Mouse (Mus musculus): ENCODE measurements around the gene Itgav. TPM values are rescaled to one million over a fixed set of nuclear protein-coding genes. Genes with fewer than 3 reads are reported as not detected.

Gene Itgav
- polyA plus RNA-seq, 1 experiment from 2014 or later: 75.3 TPM

DNA sequence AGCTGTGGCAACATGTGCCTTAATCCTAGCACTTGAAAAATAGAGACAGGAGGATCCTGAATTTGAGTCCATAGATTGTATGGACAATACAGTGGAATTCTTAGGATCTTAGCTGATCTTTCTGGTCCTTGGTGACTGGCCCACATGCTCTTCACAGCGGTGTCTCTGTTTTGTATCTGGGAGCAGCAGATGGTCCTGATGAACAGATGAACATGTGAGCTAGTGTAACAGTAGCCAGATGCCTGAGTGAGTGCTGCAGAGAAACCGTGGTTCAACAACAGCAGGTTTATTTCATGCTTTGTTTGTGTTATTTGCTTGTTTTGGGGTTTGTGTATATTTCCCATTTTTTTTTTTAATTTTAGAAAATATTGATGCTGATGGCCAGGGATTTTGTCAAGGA lies 37.3 kb downstream of the Itgav start:
- no peak overlapping the region for H3K4me3 ChIP-seq (ENCODE audit: control insufficient read depth in 1 of 2, insufficient read depth in 1 of 2, low read depth in 1 of 2, low read length in 2 of 2)
- peaks cover 22% of the 10 kb centered on the region for H3K36me3 ChIP-seq (ENCODE audit: control insufficient read depth, insufficient read depth, low read length)
- 62% methylated on average over 2 of the region's 2 CpGs for WGBS
- ATAC-seq (ENCODE audit: insufficient number of reproducible peaks, insufficient read depth, low FRiP score, low read depth): no peak
- H3K4me1 ChIP-seq (ENCODE audit: control insufficient read depth in 2 of 2, insufficient read depth in 2 of 2, low read length in 2 of 2): peaks cover 6 to 18% of the 10 kb centered on the region in 2 experiments
- H3K9ac ChIP-seq (ENCODE audit: low read length): no peak overlapping the region
- H3K27me3 ChIP-seq (ENCODE audit: control insufficient read depth, insufficient read depth, low read length): peaks cover 34% of the 10 kb centered on the region
- no peaks in the 10 kb centered on the region for H3K9me3 ChIP-seq (ENCODE audit: control insufficient read depth, low read length)
- H3K4me2 ChIP-seq (ENCODE audit: low read length): no peak overlapping the region
- no peak overlapping the region for H3K27ac ChIP-seq (replicated peaks in 1 of 2; ENCODE audit: control insufficient read depth in 1 of 2, insufficient read depth in 1 of 2, low read depth in 2 of 2, low read length in 2 of 2)

DNA sequence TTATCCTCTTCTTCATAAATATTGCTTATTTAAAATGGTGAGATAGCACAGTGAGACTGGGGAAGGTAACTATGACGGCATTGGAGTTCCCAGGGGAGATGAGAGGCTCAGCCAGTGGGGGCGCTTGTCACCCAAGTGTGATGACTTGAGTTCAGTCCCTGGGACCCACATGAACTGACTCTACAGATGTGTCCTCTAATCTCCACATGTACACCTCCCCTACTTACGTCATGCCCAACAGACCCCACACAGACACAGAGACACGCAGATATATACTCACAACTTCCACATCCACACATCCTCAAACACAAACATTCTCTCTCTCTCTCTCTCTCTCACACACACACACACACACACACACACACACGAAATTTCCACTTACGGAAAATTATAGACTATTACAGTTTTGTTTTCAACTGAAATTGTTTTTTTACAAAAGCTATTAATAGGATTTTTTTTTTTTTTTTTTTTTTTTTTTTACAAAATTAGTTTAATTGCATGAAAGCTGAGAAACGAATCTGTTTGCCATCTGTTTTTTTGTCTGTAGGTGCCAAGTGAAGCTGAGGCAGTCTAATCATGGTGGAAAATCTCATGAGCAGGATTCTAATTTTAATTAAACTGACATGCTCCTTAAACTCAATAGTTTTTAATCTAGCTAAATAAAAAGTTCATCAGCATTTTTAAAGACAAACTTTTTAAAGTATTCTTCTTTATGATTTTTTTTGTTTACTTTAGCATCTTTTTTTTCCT lies 38.1 kb downstream of the Itgav start:
- 82% methylated on average over 7 of the region's 7 CpGs for WGBS
- no peaks in the 10 kb centered on the region for H3K9me3 ChIP-seq (ENCODE audit: control insufficient read depth, low read length)

GRCm38 (mm10) chr2:83766058-83766457 lies 41.9 kb downstream of the Itgav start:
- WGBS: 77% methylated on average over 6 of the region's 6 CpGs
- Histone ChIP-seq H3K4me2 (ENCODE audit: low read length) (no peak overlapping the region), H3K4me1 (ENCODE audit: control insufficient read depth in 2 of 2, insufficient read depth in 2 of 2, low read length in 2 of 2) (0 out of 4 replicates have a peak, but pooled peaks cover 0 to 5% of the 10 kb centered on the region in 2 experiments), H3K9me3 (ENCODE audit: control insufficient read depth, low read length) (no peaks in the 10 kb centered on the region), H3K27me3 (ENCODE audit: control insufficient read depth, insufficient read depth, low read length) (peaks cover 18% of the 10 kb centered on the region), H3K9ac (ENCODE audit: low read length) (no peak overlapping the region), H3K27ac (replicated peaks in 1 of 2; ENCODE audit: control insufficient read depth in 1 of 2, insufficient read depth in 1 of 2, low read depth in 2 of 2, low read length in 2 of 2) (no peak overlapping the region), H3K4me3 (ENCODE audit: control insufficient read depth in 1 of 2, insufficient read depth in 1 of 2, low read depth in 1 of 2, low read length in 2 of 2) (no peak overlapping the region), H3K36me3 (ENCODE audit: control insufficient read depth, insufficient read depth, low read length) (peaks cover 35% of the 10 kb centered on the region)
- no peak for ATAC-seq (ENCODE audit: insufficient number of reproducible peaks, insufficient read depth, low FRiP score, low read depth)

More for the DNA sequence above, 38.1 kb downstream of the Itgav start:
- Histone ChIP-seq H3K27me3 (ENCODE audit: control insufficient read depth, insufficient read depth, low read length) (peaks cover 27% of the 10 kb centered on the region), H3K9ac (ENCODE audit: low read length) (no peak overlapping the region), H3K4me2 (ENCODE audit: low read length) (no peak overlapping the region), H3K36me3 (ENCODE audit: control insufficient read depth, insufficient read depth, low read length) (peaks cover 16% of the 10 kb centered on the region), H3K4me3 (ENCODE audit: control insufficient read depth in 1 of 2, insufficient read depth in 1 of 2, low read depth in 1 of 2, low read length in 2 of 2) (no peak overlapping the region), H3K27ac (replicated peaks in 1 of 2; ENCODE audit: control insufficient read depth in 1 of 2, insufficient read depth in 1 of 2, low read depth in 2 of 2, low read length in 2 of 2) (no peak overlapping the region), H3K4me1 (ENCODE audit: control insufficient read depth in 2 of 2, insufficient read depth in 2 of 2, low read length in 2 of 2) (peaks cover 6 to 18% of the 10 kb centered on the region in 2 experiments)
- no peak for ATAC-seq (ENCODE audit: insufficient number of reproducible peaks, insufficient read depth, low FRiP score, low read depth)

GRCm38 (mm10) chr2:83766878-83767277 lies 42.7 kb downstream of the Itgav start:
- no peak overlapping the region for H3K4me3 ChIP-seq (ENCODE audit: control insufficient read depth in 1 of 2, insufficient read depth in 1 of 2, low read depth in 1 of 2, low read length in 2 of 2)
- H3K27ac ChIP-seq (replicated peaks in 1 of 2; ENCODE audit: control insufficient read depth in 1 of 2, insufficient read depth in 1 of 2, low read depth in 2 of 2, low read length in 2 of 2): no peak overlapping the region
- H3K4me2 ChIP-seq (ENCODE audit: low read length): no peak overlapping the region
- no peak overlapping the region for H3K9ac ChIP-seq (ENCODE audit: low read length)
- WGBS: 73% methylated on average over 1 of the region's 1 CpGs
- H3K36me3 ChIP-seq (ENCODE audit: control insufficient read depth, insufficient read depth, low read length): peaks cover 37% of the 10 kb centered on the region
- 0 out of 4 replicates have a peak, but pooled peaks cover 0 to 5% of the 10 kb centered on the region in 2 experiments for H3K4me1 ChIP-seq (ENCODE audit: control insufficient read depth in 2 of 2, insufficient read depth in 2 of 2, low read length in 2 of 2)
- peaks cover 13% of the 10 kb centered on the region for H3K27me3 ChIP-seq (ENCODE audit: control insufficient read depth, insufficient read depth, low read length)
- no peak for ATAC-seq (ENCODE audit: insufficient number of reproducible peaks, insufficient read depth, low FRiP score, low read depth)
- H3K9me3 ChIP-seq (ENCODE audit: control insufficient read depth, low read length): no peaks in the 10 kb centered on the region

- Histone ChIP-seq H3K27me3 (ENCODE audit: control insufficient read depth, insufficient read depth, low read length) (peaks cover 10% of the 10 kb centered on the region), H3K4me2 (ENCODE audit: low read length) (no peak overlapping the region), H3K9ac (ENCODE audit: low read length) (no peak overlapping the region), H3K4me1 (ENCODE audit: control insufficient read depth in 2 of 2, insufficient read depth in 2 of 2, low read length in 2 of 2) (0 out of 4 replicates have a peak, but pooled peaks cover 0 to 5% of the 10 kb centered on the region in 2 experiments), H3K4me3 (ENCODE audit: control insufficient read depth in 1 of 2, insufficient read depth in 1 of 2, low read depth in 1 of 2, low read length in 2 of 2) (no peak overlapping the region), H3K36me3 (ENCODE audit: control insufficient read depth, insufficient read depth, low read length) (peaks cover 53% of the 10 kb centered on the region), H3K9me3 (ENCODE audit: control insufficient read depth, low read length) (no peaks in the 10 kb centered on the region), H3K27ac (replicated peaks in 1 of 2; ENCODE audit: control insufficient read depth in 1 of 2, insufficient read depth in 1 of 2, low read depth in 2 of 2, low read length in 2 of 2) (no peak overlapping the region)
- no peak for ATAC-seq (ENCODE audit: insufficient number of reproducible peaks, insufficient read depth, low FRiP score, low read depth)
- WGBS: 84% methylated on average over 4 of the region's 4 CpGs
Measured at GRCm38 (mm10) chr2:83768311-83769047, 44.3 kb downstream of the Itgav start.

DNA sequence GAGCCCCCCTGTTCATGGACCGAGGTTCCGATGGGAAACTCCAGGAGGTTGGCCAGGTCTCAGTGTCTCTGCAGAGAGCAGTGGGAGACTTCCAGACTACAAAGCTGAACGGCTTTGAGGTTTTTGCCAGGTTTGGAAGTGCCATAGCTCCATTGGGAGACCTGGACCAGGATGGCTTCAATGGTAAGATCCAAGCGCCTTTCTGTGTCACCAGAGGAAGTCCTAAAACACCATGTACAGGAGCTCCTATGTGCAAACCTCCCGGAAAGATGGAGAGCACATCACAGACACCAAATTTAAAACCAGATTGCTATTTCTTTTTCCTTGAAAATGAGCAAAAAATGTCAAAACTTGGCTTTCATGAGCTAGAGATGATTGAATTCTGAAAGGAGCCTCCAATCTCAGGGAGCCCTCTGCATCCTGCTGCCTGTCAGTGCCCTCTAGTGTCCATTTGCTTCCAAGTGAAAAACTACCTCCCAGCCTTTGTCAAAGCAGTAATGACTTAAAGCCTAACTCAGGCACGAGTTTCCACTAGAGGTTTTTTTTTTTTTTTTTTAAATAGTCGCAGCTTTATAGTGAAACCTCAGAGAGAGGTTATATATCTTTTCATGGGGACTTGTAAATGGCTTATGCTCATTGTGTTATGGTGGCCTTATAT lies 47.1 kb downstream of the Itgav start:
- 55% methylated on average over 7 of the region's 7 CpGs for WGBS

GRCm38 (mm10) chr2:83791330-83792073 lies 67.3 kb downstream of the Itgav start:
- H3K27me3 ChIP-seq (ENCODE audit: control insufficient read depth, insufficient read depth, low read length): no peaks in the 10 kb centered on the region
- ATAC-seq (ENCODE audit: insufficient number of reproducible peaks, insufficient read depth, low FRiP score, low read depth): no peak
- no peak overlapping the region for H3K9ac ChIP-seq (ENCODE audit: low read length)
- no peak overlapping the region for H3K4me2 ChIP-seq (ENCODE audit: low read length)
- H3K36me3 ChIP-seq (ENCODE audit: control insufficient read depth, insufficient read depth, low read length): peaks cover 78% of the 10 kb centered on the region
- H3K27ac ChIP-seq (replicated peaks in 1 of 2; ENCODE audit: control insufficient read depth in 1 of 2, insufficient read depth in 1 of 2, low read depth in 2 of 2, low read length in 2 of 2): no peak overlapping the region
- H3K9me3 ChIP-seq (ENCODE audit: control insufficient read depth, low read length): no peaks in the 10 kb centered on the region
- H3K4me3 ChIP-seq (ENCODE audit: control insufficient read depth in 1 of 2, insufficient read depth in 1 of 2, low read depth in 1 of 2, low read length in 2 of 2): no peak overlapping the region
- 89% methylated on average over 20 of the region's 20 CpGs for WGBS
- H3K4me1 ChIP-seq (ENCODE audit: control insufficient read depth in 2 of 2, insufficient read depth in 2 of 2, low read length in 2 of 2): no peaks in the 10 kb centered on the region

More for the DNA sequence above, 47.1 kb downstream of the Itgav start:
- ATAC-seq (ENCODE audit: insufficient number of reproducible peaks, insufficient read depth, low FRiP score, low read depth): no peak
- Histone ChIP-seq H3K4me1 (ENCODE audit: control insufficient read depth in 2 of 2, insufficient read depth in 2 of 2, low read length in 2 of 2) (0 out of 4 replicates have a peak, but pooled peaks cover 0 to 5% of the 10 kb centered on the region in 2 experiments), H3K27ac (replicated peaks in 1 of 2; ENCODE audit: control insufficient read depth in 1 of 2, insufficient read depth in 1 of 2, low read depth in 2 of 2, low read length in 2 of 2) (no peak overlapping the region), H3K9me3 (ENCODE audit: control insufficient read depth, low read length) (no peaks in the 10 kb centered on the region), H3K27me3 (ENCODE audit: control insufficient read depth, insufficient read depth, low read length) (peaks cover 2% of the 10 kb centered on the region; the same call in 1 of the 2 replicates), H3K4me3 (ENCODE audit: control insufficient read depth in 1 of 2, insufficient read depth in 1 of 2, low read depth in 1 of 2, low read length in 2 of 2) (no peak overlapping the region), H3K9ac (ENCODE audit: low read length) (no peak overlapping the region), H3K4me2 (ENCODE audit: low read length) (no peak overlapping the region), H3K36me3 (ENCODE audit: control insufficient read depth, insufficient read depth, low read length) (peaks cover 61% of the 10 kb centered on the region)
